Mouse (Mus musculus) small intestine, adult 2 months (tissue): ENCODE data around the gene Ddx10. TPM values are rescaled to one million over a fixed set of nuclear protein-coding genes. Genes with fewer than 3 reads are reported as not detected.

Source experiments
- H3K27ac ChIP-seq: fragments of 200-500 bp; 2 replicates; pipeline ENCODE4 v1.5.1; 2012; ENCODE audit warnings: low read depth, low read length, control low read depth, inconsistent platforms; ENCODE audit not compliant: insufficient read depth
- H3K27me3 ChIP-seq: fragments of 200-500 bp; 2 replicates; pipeline ENCODE4 v1.6.1; 2012; ENCODE audit warnings: mild to moderate bottlenecking, moderate library complexity, low read length, inconsistent platforms; ENCODE audit not compliant: control insufficient read depth, insufficient read depth
- H3K36me3 ChIP-seq: fragments of 200-500 bp; 2 replicates; pipeline ENCODE4 v1.6.1; 2012; ENCODE audit warnings: mild to moderate bottlenecking, low read length, control low read depth, inconsistent platforms; ENCODE audit not compliant: control insufficient read depth, insufficient read depth
- H3K4me1 ChIP-seq: fragments of 200-500 bp; 2 replicates; pipeline ENCODE4 v1.6.1; 2012; ENCODE audit warnings: low read length, inconsistent platforms, mixed read lengths; ENCODE audit not compliant: control insufficient read depth, insufficient read depth, insufficient read length
- H3K4me3 ChIP-seq: fragments of 200-500 bp; 2 replicates; pipeline ENCODE4 v1.5.1; 2012; ENCODE audit warnings: low read depth, mild to moderate bottlenecking, control low read depth, inconsistent platforms, low read length, moderate library complexity
- CTCF ChIP-seq: fragments of 200-500 bp; IDR thresholded peaks from 2 replicates; pipeline ENCODE4 v1.5.1; 2012; ENCODE audit warnings: low read depth, mild to moderate bottlenecking, control low read depth, inconsistent platforms, low read length, moderate library complexity, mixed read lengths; ENCODE audit not compliant: insufficient replicate concordance, insufficient read length; ENCODE audit errors: extremely low read depth
- POLR2A ChIP-seq: fragments of 200-500 bp; IDR thresholded peaks from 2 replicates; pipeline ENCODE4 v1.6.1; 2012; ENCODE audit warnings: low read depth, mild to moderate bottlenecking, control low read depth, inconsistent platforms, low read length, moderate library complexity
- WGBS: fragments of 180-500 bp; shearing (Covaris S2); methylation state at CpG from one replicate; pipeline ENCODE4 v1.1.7; 2018; 5-methylcytosine and 5-hydroxymethylcytosine counted together
- polyA plus RNA-seq: library from polyadenylated mRNA; depleted of rRNA; stranded (reverse); fragments of >200 nt; gene quantifications from 2 replicates; pipeline ENCODE4 v1.2.3, GENCODE M21; 2012; rRNA removed

Gene Ddx10
- 0.15 and 0.39 TPM in 2 replicates for polyA plus RNA-seq

DNA sequence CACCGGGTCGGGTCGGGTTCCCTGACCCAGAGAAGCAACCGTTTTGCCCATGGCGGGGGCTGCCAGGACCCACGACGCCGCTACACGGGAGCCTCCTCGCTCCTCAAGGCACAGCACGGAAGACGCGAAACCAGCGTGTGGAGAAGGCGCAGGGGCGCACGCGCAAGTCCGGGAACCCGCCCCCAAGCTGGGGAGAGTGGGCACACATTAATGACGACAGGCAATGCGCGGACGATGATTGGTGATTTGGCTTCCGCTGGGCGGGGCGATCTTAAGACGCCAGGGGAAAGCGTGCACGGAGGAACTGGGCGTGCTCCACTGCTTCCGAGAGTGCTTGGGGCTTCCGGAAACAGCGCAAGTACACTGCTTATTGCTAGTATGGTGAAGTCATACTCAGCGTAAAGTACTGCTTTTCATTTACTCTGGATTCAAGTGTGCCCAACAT is at the start of gene Ddx10:
Gene Ddx10, minus strand, starts transcription at position 101 of the 445 bp plus-strand sequence.
- H3K4me3 ChIP-seq, result peak within 1 kb of the TSS; percentile 89
- no peaks in the 10 kb centered on the region for H3K36me3 ChIP-seq
- TF ChIP-seq CTCF (no peak), POLR2A (peak; percentile 45; the same call in 1 of the 2 replicates)
- no peaks in the 10 kb centered on the region for H3K27me3 ChIP-seq
- no peak within 1 kb of the TSS for H3K27ac ChIP-seq
- under 1% methylated on average over 35 of the region's 35 CpGs for whole genome bisulfite sequencing
- peaks cover 2% of the 10 kb centered on the region; the same call in 1 of the 2 replicates for H3K4me1 ChIP-seq

DNA sequence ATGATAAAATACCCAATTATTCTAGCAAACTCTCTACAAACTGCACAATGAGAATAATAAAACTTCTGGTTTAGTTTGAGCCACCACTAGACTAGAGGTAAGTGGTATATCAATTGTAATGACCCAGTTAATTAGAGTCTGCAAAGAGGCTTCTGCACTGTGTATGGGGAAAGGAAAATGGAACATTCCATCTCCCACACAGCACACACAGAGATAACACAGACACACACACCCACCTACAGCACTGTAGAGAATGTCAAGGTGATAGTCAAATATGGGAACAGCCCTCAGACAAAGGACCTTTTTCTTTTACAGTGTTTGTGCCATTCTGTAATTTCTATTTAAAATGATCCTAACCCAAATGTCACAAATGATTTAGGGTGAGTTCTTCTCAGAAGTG is 45.0 kb upstream of the Ddx10 start:
- H3K27me3 ChIP-seq, result no peaks in the 10 kb centered on the region
- H3K4me1 ChIP-seq, result no peaks in the 10 kb centered on the region
- TF ChIP-seq POLR2A, result no peak
- TF ChIP-seq CTCF, result no peak
- H3K27ac ChIP-seq, result no peak overlapping the region
- H3K4me3 ChIP-seq, result no peak overlapping the region
- H3K36me3 ChIP-seq, result no peaks in the 10 kb centered on the region

- Histone ChIP-seq H3K36me3 (no peaks in the 10 kb centered on the region), H3K4me1 (no peaks in the 10 kb centered on the region), H3K27ac (no peak overlapping the region), H3K27me3 (no peaks in the 10 kb centered on the region), H3K4me3 (no peak overlapping the region)
- TF ChIP-seq POLR2A, result no peak
- TF ChIP-seq CTCF, result no peak
- 74% methylated on average over 3 of the region's 3 CpGs for WGBS
These were observed 42.2 kb upstream of the Ddx10 start for GRCm38 (mm10) chr9:53290006-53290405.

DNA sequence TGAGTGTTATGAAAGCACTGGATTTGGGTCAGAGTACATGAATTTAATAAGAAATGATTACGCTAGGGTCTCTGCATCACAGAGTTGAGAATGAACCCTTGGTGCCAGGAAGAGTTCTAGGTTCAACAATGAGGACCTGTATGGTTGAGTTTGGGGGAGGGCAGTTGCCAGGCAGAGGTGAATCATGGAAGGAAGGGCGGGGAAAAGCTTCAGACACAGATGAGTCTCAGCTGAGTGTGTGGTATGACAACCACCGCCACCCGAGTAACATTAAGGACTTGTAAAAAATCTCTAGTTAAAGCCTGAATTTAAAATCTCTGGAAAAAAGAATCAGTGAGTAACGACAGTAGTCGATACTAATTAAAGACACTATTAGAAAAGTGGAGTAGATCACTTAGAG is 38.9 kb upstream of the Ddx10 start:
- H3K4me3 ChIP-seq, result no peak overlapping the region
- H3K36me3 ChIP-seq, result no peaks in the 10 kb centered on the region
- no peak overlapping the region for H3K27ac ChIP-seq
- no peak for TF ChIP-seq POLR2A
- no peak for TF ChIP-seq CTCF
- no peaks in the 10 kb centered on the region for H3K4me1 ChIP-seq
- no peaks in the 10 kb centered on the region for H3K27me3 ChIP-seq
- 85% methylated on average over 6 of the region's 6 CpGs for WGBS

DNA sequence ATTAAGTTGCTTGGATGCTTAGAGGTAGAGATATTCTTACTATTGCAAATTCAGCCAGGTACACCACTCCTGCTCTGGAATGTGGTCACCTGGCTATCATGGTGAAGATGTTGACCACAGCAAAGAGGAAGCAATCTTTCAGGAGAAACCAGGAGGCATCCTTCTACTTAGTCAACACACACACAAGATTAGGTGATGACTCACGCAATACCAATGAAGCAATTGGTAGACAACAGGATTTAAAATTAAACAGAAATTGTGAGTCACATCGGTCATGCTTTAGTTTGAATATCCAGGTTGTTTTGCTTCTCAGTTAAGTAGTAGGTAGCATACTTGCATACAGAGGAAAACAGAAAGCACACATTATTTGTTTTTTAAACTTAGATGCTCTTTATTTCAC is 31.1 kb upstream of the Ddx10 start:
- no peaks in the 10 kb centered on the region for H3K4me1 ChIP-seq
- WGBS, result 87% methylated on average over 2 of the region's 2 CpGs
- H3K27ac ChIP-seq, result no peak overlapping the region
- no peaks in the 10 kb centered on the region for H3K36me3 ChIP-seq
- no peaks in the 10 kb centered on the region for H3K27me3 ChIP-seq
- no peak for TF ChIP-seq CTCF
- no peak for TF ChIP-seq POLR2A
- no peak overlapping the region for H3K4me3 ChIP-seq

DNA sequence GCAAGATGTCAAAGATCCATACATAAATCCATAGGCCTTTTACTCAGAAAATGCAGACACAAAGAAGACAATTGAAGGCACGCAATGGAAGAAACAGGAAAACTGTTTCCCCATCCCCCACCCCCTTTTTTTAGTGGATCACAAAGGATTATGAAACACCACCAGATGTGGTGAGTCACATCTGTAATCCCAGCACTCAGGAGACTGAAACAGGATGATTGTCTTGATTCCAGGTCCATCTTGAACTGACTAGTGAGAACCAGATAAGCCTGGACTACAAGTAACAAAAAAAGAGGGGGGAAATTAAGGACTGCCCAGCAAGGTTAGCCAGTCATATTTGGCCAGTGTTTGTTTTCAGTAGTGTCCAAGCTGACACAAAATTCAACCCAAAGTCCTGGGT is 28.5 kb upstream of the Ddx10 start:
- no peaks in the 10 kb centered on the region for H3K27me3 ChIP-seq
- H3K36me3 ChIP-seq, result no peaks in the 10 kb centered on the region
- no peak overlapping the region for H3K27ac ChIP-seq
- TF ChIP-seq POLR2A, result no peak
- TF ChIP-seq CTCF, result no peak
- 96% methylated on average over 1 of the region's 1 CpGs for WGBS
- no peak overlapping the region for H3K4me3 ChIP-seq
- peaks cover 3% of the 10 kb centered on the region; the same call in 1 of the 2 replicates for H3K4me1 ChIP-seq

DNA sequence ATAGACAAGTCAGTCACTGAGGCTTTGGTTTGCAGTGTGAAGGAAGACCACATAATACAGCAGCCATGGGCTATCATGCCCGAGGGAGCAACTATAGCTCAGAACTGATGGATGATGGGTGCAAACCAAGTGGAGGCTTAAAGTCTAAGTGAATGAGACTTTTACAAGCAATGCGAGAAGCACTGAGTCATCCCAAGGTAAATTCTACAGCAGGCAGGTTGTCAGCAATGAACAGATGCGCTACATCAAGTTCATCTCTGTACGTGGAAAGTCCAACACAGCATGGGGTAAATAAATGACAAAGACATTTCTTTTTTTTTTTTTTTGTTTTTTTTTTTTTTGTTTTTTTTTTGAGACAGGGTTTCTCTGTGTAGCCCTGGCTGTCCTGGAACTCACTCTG is 24.9 kb upstream of the Ddx10 start:
- 57% methylated on average over 4 of the region's 4 CpGs for WGBS
- Histone ChIP-seq H3K4me1 (peaks cover 5% of the 10 kb centered on the region; the same call in 1 of the 2 replicates), H3K27ac (peak overlapping the region; percentile 70), H3K27me3 (no peaks in the 10 kb centered on the region), H3K36me3 (no peaks in the 10 kb centered on the region), H3K4me3 (no peak overlapping the region)
- TF ChIP-seq CTCF (no peak), POLR2A (no peak)
